Mouse (Mus musculus) cerebellum, adult 8-10 months (tissue): Measurements from ENCODE around the gene Zfp821.

ENCODE experiments used
- DNase-seq: peaks from one replicate; pipeline ENCODE4 v3.0.0; 2022

Zfp821 gene

GRCm38 (mm10) chr8:109705320-109706075 lies at the start of gene Zfp821:
Gene Zfp821, plus strand, starts transcription at chr8:109705546.
- peak; percentile 96 for DNase-seq

DNA sequence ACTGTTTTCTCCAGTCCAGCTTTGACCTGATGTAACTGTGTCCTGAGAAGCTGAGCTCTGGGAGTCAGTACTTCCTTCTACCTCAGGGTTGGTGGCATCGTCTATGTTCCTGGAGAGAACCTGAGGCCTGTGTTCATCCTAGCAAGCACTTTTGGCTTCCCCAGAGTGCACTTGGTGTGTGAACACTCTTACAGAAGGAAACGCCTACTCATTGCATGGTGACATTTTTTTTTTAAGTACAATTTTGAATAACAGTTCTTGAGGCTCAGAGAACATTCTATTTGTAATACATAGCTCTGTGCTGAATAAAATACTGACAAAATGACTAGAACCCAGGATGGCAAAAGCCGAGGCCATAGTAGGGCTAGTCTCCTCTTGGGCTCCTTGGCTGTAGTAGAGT lies 48.5 kb upstream of the Zfp821 start:
- no peak for DNase-seq

DNA sequence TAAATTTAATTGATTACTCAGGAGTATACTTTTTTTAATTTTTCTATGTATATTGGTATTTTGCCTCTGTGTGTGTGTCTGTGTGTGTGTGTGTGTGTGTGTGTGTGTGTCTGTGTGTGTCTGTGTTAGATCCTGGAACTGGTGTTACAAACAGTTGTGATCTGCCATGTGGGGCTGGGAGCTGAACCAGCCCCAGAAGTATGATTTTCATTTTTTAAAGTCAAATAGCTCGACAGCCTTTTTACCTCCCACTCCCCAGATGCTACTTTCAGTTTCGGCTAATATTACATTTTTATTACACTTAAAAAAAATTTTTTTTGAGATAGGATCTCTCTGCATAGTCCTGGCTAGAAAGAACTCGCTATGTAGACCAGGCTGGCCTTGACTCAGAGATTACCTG lies 43.0 kb upstream of the Zfp821 start:
- no peak for DNase-seq

DNA sequence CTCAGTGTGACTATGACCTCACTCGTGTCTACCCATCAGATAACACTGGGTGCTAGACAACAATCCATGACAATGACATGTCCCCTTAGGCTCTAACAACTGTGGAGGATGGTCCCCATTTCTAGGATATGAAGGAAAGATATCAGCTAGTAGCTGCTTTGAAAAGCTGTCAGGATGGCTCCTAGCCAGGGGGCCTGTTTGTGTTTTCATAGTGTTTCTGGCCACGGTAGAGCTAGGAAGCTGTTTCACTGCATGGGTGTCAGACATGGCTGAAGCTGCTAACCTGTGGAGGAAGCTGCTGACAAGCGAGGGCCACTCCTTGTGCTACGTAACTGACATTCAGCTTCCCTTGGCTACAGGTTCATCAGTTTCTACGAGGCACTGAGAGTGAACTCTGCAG lies 38.7 kb upstream of the Zfp821 start:
- DNase-seq: no peak

DNA sequence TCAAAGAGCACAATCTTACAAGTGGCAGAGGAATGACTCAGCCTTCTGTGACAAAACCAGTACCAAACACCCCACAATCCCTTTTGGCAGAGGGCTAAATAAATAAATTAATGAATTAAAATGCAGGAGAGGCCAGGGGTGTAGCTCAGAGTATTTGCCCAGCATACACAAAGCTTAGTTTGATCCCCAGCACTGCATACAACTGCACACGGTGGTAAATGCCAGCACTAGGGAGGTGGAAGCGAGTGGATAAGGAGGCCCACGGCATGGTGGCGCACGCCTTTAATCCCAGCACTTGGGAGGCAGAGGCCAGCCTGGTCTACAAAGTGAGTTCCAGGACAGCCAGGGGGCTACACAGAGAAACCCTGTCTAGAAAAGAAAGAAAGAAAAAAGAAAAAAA lies 32.7 kb upstream of the Zfp821 start:
- no peak for DNase-seq

- DNase-seq: no peak
Measured at GRCm38 (mm10) chr8:109673596-109673995, 31.8 kb upstream of the Zfp821 start.

- no peak for DNase-seq
Measured at GRCm38 (mm10) chr8:109675896-109676643, 29.3 kb upstream of the Zfp821 start.

- DNase-seq: no peak
Measured at GRCm38 (mm10) chr8:109681535-109681934, 23.8 kb upstream of the Zfp821 start.

- no peak for DNase-seq
Measured at GRCm38 (mm10) chr8:109682120-109682519, 23.2 kb upstream of the Zfp821 start.

DNA sequence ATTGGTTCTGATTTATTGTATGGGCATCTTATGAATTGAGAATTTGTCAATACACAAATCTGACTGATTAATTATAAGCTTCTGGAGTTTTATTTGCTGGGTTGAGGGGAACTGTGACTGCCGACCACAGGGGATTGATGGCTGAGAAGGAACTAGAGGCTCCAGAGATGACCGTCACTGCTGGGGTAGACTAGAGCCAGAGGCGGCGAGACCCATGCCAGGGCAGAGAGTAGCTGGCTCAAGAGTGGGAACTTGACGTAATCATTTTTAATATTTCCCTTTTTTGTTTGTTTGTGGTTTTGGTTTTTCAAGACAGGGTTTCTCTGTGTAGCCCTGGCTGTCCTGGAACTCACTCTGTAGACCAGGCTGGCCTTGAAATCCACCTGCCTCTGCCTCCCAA lies 18.1 kb upstream of the Zfp821 start:
- no peak for DNase-seq

- DNase-seq: no peak
Measured at GRCm38 (mm10) chr8:109691769-109692168, 13.6 kb upstream of the Zfp821 start.

DNA sequence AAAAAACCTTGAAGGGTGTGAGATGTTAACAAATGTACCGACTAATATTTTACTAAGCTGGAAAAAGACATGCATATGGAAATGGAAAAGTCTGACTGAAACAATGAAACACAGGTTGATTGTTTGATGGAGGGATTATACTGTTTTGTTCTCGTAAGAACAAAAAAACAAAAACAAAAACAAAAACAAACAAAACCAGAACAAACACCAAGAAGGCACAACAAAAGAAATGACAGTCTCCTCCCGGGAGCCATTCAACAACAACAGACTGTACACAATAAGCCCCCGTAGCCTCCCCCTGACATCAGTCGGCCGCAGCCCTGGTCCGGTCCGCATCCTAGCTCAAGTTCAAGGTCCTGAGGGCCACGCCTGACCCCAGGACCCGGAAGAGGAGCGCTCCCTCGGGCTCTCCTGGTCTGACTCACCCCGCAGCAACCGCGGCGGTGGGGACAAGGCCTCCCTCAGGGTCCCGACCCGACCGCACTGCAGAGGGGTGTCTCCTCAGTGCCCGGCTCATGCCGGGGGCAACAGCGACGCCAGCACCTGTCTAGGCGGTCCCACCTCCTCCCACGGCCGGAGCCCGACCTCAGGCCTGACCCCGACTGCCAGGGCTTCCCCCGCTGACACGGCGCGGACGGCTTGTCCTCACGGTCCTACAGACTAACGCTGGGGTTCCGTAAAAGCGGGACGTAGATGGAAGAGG lies 12.8 kb upstream of the Zfp821 start:
- DNase-seq: no peak

GRCm38 (mm10) chr8:109693146-109693900 lies 12.0 kb upstream of the Zfp821 start, which contains the start of gene Ist1:
Gene Ist1, minus strand, starts transcription at chr8:109693260.
- peak; percentile 99 for DNase-seq

GRCm38 (mm10) chr8:109694154-109694553 lies 11.2 kb upstream of the Zfp821 start:
- DNase-seq: no peak

DNA sequence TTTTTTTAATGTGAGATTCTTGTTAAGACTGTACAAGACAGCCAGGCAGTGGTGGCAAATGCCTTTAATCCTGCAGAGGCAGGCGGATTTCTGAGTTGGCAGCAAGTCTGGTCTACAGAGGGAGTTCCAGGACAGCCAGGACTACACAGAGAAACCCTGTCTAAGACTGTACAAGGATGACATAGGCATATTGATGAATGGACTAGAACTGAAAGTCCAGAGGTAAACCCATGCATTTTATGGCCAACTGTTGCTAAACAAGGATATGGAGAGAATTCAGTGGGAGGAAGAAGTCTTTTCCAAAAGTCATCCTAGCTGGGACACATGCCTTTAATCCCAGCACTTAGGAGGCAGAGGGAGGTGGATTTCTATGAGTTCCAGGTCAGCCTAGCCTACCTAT lies 7.6 kb upstream of the Zfp821 start:
- no peak for DNase-seq

GRCm38 (mm10) chr8:109698477-109698876 lies 6.9 kb upstream of the Zfp821 start:
- DNase-seq: no peak

DNA sequence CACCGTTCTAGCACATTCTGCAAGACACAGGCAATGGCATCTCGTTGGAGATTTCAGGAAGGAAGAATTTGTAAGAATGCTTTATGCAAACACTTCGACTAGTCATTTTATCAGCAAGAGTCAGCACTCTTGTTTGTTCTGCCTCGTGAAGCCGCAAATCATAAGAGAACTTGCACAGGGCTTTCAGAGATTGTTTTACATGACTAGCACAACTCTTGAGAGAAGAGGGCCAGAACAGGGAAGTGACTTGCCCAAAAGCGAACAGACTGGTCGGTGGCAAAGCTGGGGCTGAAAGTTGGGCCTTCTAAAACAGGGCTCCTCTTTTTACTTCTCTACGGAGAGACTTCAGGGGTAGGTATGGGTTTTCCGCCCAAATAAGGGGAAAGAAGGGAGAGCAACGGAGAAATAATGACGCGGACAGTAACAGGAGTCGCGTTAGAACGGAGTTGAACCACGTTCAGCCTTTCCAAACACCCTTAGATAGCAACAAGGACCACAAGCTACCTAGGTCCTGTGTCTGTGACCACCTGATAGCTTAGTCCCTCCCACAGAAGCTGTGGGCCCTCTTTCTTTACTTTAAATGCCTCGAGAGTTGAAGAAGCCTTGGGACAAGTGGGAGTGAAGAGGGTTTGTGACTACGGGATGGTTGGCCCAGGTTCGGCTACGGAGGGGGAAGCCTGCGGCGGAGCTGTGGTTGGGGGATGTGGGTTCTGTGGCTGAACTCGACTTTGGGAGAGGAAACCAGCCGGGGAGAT lies 604 bp upstream of the Zfp821 start:
- peak; percentile 34 for DNase-seq

DNA sequence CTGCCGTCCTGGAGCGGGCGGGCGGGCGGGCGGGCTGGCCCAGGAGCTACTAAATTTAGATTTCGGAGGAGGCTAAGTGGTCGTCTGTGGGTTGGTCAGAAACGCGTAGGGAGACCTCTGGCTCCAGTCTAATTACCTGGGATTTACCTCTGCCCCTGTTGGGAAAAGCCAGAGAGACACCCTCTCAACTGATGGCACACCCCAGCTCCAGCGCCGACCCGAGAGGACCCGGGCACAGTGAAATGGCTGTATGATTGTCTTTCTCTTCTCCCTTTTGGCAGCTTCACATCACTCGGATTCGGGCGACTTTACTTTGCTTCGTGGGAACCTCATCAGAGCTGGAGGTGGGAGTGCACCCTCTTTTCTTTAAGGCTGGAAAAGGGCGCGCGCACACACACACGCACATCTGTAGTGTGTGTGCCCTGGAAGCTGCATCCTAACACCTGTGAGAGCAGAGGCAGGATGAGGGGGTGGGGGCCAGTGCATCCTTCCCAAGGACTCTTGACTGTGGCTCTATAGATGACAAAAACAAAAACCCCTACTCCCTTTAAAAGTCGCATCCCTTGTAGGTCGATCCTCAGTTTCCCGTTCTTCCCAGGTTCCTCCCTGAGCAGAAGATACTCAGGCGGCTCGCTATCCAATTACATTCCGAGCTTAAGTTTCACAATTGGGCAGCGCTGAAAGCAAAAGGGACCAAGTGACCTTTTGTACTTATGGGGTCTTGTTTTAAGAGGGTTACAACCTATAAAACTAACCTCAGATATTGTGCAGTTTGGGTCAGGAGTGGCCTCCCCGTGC lies 929 bp downstream of the Zfp821 start:
- peak; percentile 41 for DNase-seq

- DNase-seq: peak; percentile 73
Measured at GRCm38 (mm10) chr8:109706874-109707237, 1.5 kb downstream of the Zfp821 start.

- no peak for DNase-seq
Measured at GRCm38 (mm10) chr8:109707921-109708320, 2.6 kb downstream of the Zfp821 start.

DNA sequence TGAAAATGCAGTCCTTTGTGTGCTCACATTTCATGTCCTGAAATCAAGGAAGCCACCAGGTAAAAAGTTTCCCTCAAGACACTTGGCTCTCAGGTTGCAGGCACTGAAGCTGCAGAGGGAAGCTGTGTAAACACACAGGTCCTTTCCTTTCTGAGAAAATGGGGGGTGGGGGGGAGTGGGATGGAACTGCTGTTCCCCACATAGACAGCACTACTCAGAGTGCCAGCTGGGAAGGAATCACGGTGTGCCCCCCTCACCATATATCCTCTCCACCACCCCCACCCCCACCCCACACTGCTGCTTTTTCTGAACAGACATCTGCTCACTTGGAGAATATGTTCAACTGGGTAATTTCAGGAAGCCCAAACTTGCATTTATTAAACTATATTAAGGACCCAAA lies 7.2 kb downstream of the Zfp821 start:
- no peak for DNase-seq
